Mouse (Mus musculus) embryonic fibroblast, embryonic 13.5 days (primary cell): Measurements from ENCODE around the gene Ndufb7.

Experiments used
- CTCF ChIP-seq: IDR thresholded peaks from 2 replicates; pipeline ENCODE4 v1.5.1; 2011; ENCODE audit warnings: mild to moderate bottlenecking, control low read depth, low read length, moderate library complexity, borderline replicate concordance; ENCODE audit not compliant: insufficient read depth
- POLR2A ChIP-seq: IDR thresholded peaks from 2 replicates; pipeline ENCODE4 v1.6.1; 2011; ENCODE audit warnings: low read depth, mild to moderate bottlenecking, control low read depth, low read length, moderate library complexity

DNA sequence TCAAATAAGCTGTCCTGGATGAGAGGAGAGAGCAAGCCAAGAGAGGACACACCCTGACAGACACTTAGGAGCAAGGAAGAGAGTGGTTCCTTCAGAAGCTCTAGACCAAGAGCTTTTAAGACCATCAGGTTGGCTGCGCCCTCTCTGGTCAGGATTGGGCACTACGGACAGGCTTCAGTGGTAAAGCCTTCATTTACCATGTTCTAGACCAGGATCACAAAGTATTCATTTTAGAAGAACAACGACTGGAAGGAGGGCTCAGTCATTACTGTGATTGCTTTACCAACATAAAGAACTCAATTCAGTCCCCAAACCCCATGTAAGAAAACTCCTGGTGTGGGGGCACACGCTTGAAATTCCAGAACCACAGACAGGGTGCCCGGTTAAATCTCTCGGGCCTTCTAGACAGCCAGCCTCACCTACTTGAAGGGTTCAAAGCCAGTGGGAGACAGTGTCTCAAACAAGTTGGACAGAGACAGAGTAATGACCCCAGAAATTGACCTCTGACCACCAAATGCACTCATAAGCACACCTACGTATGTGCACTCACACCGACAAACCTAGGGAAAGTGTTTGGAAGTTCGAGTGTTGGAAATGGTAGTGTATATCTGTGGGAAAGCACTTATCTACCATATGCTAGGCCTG, 618 bp upstream of the Ndufb7 start:
- TF ChIP-seq POLR2A (no peak), CTCF (no peak)
